Mouse (Mus musculus) cortical plate, adult 2 months (tissue): ENCODE measurements around the gene Mpc2.

Experiments
- CTCF ChIP-seq: fragments of 200-500 bp; IDR thresholded peaks from 2 replicates; pipeline ENCODE4 v1.5.1; 2011; ENCODE audit warnings: mild to moderate bottlenecking, control low read depth, low read length; ENCODE audit not compliant: insufficient read depth; ENCODE audit errors: extremely low read depth
- POLR2A ChIP-seq: fragments of 200-500 bp; IDR thresholded peaks from 2 replicates; pipeline ENCODE4 v1.6.1; 2011; ENCODE audit warnings: mild to moderate bottlenecking, low read length, control low read depth; ENCODE audit not compliant: insufficient read depth; ENCODE audit errors: extremely low read depth

DNA sequence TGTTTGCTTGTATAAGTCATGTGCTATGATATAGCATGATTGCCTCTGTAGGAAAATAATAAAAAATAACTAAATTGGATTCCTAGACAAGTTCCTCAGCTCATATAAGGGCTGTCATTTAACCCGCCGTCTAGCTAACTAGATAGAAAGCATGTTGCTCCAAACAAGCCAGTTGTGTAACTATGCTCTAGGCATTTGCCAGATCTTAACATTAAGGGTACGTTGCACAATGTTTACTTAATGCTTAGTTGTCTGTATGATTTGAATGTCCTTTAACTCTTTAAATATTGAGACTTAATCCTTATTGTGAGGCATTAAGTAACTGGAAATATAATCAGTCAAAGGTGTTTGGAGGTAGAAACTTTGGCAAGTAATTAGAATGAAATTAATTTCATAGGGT is 4.1 kb downstream of the Mpc2 start:
- no peak for TF ChIP-seq CTCF
- TF ChIP-seq POLR2A: no peak
